Mouse (Mus musculus) thymus, postnatal 36 days (tissue): Measurements from ENCODE around the gene Kcnip3.

ENCODE experiments used
- DNase-seq, 2 experiments: peaks; one replicate each; pipeline ENCODE4 v3.0.0; 2022; ENCODE audit warnings: mixed read lengths in 2 of 2

Gene Kcnip3

GRCm38 (mm10) chr2:127522006-127522441 lies at the start of gene Kcnip3:
Kcnip3 (minus strand) TSS chr2:127522094.
- DNase-seq, result no peak

GRCm38 (mm10) chr2:127559070-127559966 lies 37.4 kb upstream of the Kcnip3 start:
- DNase-seq, result peak; percentile 85 to 87

DNA sequence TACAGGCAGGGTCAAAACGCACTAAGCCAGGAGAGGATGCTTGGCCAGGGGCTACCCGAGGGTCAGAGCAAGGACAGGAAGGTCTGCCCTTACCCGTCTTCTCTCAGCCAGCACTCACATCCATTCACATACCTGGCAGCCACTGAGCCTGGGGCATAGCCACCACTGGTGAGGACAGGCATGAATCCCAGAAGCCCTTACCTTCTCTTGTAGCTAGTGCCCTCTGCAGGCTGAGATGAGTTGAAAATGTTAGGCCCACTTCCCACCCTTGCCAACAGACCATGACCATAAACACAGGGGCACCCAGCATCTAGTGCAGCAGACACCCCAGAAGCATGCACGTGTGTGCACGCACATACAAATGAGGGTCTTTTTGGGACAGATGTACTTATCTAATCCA lies 29.2 kb upstream of the Kcnip3 start:
- DNase-seq, result peak in 1 of 2 experiments; percentile 10

DNA sequence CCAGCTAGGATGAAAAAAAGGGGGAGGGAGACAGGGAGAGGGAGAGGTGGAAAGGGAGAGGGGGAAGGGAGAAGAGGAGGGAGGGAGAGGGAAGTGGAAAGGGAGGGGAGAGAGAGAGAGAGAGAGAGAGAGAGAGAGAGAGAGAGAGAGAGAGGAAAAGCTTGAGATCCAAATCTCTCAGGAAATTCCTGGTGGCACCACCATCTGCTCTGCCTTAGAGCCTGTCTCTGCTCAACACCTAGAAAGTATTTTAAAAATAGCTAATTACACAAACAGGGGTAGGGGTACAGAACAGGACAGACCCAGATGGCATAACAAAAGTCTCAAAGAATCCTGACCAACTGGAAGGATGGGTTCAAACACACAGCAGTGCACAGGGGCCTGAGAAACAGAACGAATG lies 28.6 kb upstream of the Kcnip3 start:
- no peak for DNase-seq

GRCm38 (mm10) chr2:127549711-127550110 lies 27.8 kb upstream of the Kcnip3 start:
- DNase-seq, result no peak

- DNase-seq, result no peak
These were observed 26.6 kb upstream of the Kcnip3 start for GRCm38 (mm10) chr2:127548342-127549074.

DNA sequence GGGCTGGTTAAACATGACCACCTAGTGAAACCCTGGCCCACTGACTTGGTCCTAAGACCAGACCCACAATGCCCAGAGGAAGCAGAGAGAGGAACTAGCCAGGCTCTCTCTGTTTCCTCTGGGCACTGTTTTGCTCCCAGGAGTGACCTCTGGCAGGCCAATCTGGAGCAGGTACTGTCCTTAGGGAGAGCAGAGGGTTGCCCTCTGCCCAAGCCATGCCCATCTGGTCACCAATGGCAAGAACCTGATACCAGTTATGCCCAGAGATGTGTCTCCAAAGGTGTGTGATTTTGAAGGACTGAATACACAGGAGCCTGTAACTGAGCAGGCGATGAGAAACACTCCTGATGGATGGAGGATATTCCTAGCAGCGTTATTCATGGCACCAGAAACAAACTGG lies 19.8 kb upstream of the Kcnip3 start:
- DNase-seq, result no peak

- no peak for DNase-seq
These were observed 19.3 kb upstream of the Kcnip3 start, which contains the start of gene Prom2 for GRCm38 (mm10) chr2:127541185-127541584. Prom2 (minus strand) TSS chr2:127541467.

- peak in 1 of 2 experiments; percentile 16 for DNase-seq
These were observed 17.6 kb upstream of the Kcnip3 start for GRCm38 (mm10) chr2:127539494-127539893.

DNA sequence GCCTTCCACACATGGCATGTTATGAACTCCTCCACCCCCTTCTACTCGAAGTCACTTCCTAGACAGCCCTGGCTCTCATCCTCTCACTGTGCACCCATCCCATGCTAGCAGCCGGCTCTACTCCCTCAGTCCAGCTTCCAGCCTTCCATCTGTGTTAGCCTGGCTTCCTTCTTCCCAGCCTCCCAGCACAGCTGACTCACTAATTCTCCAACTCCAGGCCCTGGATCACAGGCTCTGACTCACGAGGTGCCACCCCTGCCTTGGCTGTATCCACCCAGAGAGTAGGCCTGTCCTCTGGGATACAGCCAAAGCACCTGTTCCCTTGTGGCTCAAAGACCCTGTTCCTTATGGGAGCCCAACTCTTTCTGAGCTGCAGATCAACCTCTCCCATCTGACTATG lies 15.7 kb upstream of the Kcnip3 start:
- DNase-seq, result no peak

DNA sequence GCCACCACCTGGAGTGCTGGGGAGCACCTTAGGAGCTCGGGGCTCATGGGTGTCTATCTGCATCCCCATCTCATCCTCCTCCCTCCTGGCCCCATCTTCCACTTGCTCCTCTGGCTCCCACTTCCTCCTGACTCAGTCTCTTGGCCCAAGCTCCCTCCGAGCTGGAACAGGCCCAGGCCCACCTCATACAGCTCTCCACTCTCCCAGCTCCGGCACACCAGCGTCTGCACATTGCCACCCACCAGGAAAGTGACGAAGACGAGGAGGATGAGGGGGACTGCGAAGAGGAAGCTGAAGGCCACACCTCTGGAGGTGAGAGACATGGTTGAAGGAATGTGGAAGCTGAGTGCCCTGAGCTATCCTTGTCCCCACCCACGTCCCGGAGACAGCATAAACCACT lies 13.5 kb upstream of the Kcnip3 start:
- no peak for DNase-seq

- DNase-seq, result no peak
These were observed 10.5 kb upstream of the Kcnip3 start for GRCm38 (mm10) chr2:127532379-127532778.

DNA sequence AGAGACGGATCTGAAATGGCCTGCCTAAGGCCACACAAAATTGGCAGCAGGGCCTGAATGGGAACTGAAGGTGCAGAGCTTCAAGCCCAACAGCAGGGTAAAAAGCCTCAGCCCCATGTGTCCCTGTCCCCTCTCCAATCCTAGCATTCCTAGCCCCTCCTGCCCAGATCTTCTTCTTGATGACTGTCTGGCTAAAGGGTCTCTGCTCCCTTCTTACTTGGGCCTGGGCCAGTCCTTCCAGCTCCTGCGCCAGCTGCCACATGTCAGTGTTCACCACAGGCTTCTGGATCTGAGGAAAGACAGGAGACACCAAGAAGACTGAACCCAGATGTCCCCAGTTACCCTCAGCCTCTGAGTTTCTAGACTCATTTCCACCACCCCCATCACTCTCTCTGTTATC lies 9.7 kb upstream of the Kcnip3 start:
- no peak for DNase-seq

GRCm38 (mm10) chr2:127530418-127530817 lies 8.5 kb upstream of the Kcnip3 start:
- no peak for DNase-seq

DNA sequence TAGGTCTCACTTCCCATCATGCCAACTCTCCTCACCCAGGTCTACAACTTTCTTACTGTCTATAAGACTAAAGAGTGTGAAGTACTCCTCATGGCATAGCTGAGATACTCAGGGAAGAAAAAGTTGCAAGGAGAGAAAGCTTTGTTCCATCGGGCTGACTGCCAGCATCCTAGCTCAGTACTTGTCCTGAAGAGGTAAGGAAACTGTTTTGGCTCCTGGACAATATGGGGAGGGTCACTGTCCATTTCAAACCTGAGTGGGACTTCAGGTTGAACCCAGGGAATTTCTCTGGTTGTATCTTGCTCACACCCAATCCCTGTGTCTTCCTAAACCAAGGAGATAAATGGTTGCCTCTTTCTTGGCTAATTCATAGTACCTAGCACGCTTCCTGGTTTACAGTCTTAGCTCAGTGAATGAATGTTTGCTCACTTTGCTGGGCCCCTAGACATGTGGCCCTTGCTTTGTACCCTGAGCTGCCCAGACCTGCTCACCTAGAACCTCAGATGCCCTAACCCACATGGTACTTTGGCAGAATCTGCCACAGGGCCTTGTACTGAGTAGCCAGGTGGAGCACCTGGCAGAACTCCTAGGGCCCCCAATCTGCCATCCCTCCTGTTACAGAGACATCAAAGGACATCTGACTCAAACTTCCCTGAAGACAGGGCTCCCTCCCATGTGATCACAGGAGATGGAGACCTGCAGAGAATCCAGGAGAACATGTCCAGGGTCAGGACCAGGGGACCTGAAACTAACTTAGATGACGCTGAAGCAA lies 3.3 kb upstream of the Kcnip3 start:
- no peak for DNase-seq

- no peak for DNase-seq
These were observed 2.2 kb upstream of the Kcnip3 start for GRCm38 (mm10) chr2:127523950-127524729.

DNA sequence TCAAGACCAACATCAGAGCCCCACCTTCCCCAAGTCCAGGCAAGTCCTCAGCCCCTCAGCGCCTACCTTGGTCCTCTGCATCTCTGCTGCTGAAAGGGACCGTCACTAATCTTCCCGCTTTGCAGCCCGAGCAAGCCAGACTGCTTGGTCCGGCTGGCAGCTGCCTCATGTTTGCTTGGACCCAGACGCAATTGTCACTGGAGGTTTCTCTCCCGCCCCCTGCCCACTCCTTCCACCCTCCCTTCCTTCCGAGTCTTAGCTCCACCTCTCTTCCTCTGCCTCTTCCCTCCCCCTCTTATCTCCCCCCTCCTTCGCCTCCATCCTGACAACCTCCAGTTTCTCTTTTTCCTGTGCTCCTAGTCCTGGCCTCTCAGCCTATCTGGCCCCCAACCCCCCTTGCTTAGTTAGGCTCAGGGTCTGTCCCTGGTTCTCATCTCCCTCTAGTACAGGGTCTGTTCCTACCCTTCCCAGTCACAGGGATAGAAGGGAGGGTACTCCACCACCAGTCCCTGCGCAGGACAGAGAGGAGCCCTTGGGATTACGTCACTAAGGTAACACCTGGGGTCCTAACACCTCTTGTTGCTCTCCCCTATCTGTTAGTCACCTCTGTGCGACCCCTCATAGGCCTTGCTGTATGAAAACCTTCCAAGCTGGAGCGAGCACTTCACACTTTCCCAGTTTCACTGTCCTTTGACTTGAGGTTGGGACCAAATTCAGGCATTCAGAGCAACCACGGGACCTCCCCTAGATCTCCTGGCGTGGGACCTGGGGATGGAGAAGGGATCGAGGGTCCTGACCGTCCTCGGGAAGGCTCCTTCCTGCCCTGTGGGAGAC lies 505 bp downstream of the Kcnip3 start:
- DNase-seq, result no peak

GRCm38 (mm10) chr2:127520123-127520522 lies 1.8 kb downstream of the Kcnip3 start:
- no peak for DNase-seq

DNA sequence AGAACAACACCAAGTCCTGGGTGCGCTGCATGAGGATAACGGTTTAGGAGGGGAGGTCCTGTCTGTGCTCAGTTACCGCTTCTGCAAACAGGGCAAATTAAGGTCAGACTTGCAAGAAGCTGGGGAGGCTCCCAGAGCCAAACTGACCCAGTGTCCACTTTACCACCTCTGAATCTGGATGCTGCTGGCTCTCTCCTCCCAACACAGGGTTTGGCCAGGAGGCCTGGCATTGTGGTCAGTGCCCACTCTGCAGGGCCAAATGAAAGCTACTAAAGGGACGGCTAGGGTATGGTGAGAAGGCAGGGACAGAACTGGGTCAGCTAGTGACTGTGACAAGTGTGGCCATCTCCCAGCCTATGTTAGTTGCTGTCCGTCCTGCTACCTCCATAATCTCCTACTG lies 2.6 kb downstream of the Kcnip3 start:
- no peak for DNase-seq

DNA sequence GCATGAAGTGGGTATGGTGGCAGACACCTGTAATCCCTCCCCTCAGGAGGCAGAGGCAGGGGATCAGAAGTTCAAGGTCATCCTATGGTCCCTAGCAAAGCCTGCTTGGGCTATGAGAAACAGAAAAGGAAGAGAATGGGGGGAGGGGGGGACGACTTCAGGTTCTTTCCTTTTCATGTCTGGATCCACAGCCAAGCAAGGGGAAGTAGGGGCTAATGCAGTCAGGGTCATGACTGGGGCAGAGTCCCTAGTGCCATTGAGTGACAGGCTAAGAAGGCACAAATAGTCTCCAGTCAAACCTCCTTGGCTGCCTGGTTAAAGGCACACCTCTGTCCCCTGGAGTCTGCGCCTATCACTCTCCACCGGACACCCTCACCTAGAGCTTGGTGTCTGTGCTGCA lies 3.1 kb downstream of the Kcnip3 start:
- no peak for DNase-seq

DNA sequence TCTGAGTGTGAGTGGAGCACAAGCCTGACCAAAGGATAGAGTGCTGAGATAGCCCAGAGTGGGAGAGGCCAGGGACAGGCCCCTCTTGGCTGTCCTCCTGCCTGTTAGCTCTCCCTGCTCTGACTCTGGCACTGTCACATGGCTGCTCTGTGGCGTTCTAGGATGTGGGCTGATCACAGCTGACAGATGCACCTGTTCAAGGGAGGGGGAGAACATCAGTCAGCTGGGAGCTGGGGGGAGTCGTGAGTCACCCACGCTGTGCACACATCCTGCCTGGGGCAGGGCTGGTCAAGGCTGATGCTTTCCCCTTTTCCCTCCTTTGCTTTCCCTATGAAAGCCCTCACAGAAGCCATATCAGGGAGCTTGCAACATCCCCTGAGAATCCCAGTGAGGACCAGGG lies 3.6 kb downstream of the Kcnip3 start:
- peak; percentile 62 to 81 for DNase-seq
